Mouse (Mus musculus): ENCODE results near the gene Tns3.

DNA sequence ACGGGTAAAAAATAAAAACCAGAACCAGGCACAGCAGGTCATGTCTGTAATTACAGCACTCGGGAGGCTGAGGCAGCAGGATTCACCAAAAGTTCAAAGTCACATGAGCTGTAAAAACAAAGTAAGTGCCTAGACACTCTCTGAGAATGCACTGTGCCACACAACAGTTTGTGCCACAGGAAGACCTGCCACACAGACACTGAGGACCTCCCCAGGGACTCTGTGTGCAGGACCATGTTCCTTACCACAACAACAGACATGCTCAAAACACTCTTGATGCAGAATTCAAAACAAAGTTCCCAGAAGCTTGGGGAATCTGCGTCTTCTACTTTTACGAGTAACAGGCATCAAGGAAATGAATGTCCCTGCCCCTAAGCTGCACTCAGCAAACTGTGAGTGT lies 3.4 kb downstream of the Tns3 start:
- no peak for TF ChIP-seq CTCF (IDR thresholded peaks at IDR 0.05 in 2 of 3, conservative IDR thresholded peaks at IDR 0.05 in 1 of 3; ENCODE audit: control insufficient read depth in 1 of 3, insufficient read depth in 1 of 3, low read depth in 2 of 3, low read length in 3 of 3, poor library complexity in 1 of 3, severe bottlenecking in 1 of 3)
- TF ChIP-seq POLR2AphosphoS5 (IDR thresholded peaks at IDR 0.05; ENCODE audit: borderline replicate concordance, low read depth, low read length) = no peak
- no peak for TF ChIP-seq ZNF384 (IDR thresholded peaks at IDR 0.05; ENCODE audit: low read depth, low read length)
- TF ChIP-seq MAX (IDR thresholded peaks at IDR 0.05; ENCODE audit: low read length) = no peak
- no peak for TF ChIP-seq POLR2A (IDR thresholded peaks at IDR 0.05; ENCODE audit: control insufficient read depth in 1 of 2, insufficient read depth in 1 of 2, low read depth in 1 of 2, low read length in 2 of 2, poor library complexity in 1 of 2)
- TF ChIP-seq USF1 (IDR thresholded peaks at IDR 0.05; ENCODE audit: low read depth, low read length) = no peak
- no peak for TF ChIP-seq TBP (IDR thresholded peaks at IDR 0.05; ENCODE audit: low read depth, low read length)
- TF ChIP-seq EP300 (IDR thresholded peaks at IDR 0.05; ENCODE audit: low read depth in 1 of 2, low read length in 2 of 2) = no peak
- no peak for TF ChIP-seq SIN3A (IDR thresholded peaks at IDR 0.05; ENCODE audit: low read length)
- TF ChIP-seq MAFK (IDR thresholded peaks at IDR 0.05; ENCODE audit: borderline replicate concordance, low read depth, low read length) = no peak

All from MEL (cell line).